ENCODE assay signal across 21 mouse cellular contexts in the genomic region with DNA sequence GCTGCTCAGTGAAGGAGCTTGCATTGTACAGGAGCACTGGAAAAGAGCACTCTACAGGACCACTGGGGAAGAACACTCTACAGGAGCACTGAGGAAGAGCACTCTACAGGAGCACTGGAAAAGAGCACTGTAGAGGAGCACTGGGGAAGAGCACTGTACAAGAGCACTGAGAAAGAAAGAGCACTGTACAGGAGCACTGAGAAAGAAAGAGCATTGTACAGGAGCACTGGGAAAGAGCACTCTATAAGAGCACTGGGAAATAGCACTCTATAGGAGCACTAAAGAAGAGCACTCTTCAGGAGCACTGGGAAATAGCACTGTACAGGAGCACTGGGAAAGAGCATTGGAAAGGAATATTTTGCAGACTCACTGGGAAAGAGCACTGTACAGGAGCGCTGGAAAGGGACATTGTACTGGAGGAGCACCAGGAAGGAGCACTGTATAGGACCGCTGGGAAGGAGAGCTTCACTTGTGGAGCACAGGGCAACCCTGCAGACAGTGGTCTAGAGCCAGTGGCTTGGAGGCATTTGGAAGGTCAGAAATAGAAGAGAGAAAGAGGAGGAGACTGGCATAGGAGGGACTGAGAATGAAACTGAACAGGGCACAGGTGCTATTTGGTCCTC. TPM values are rescaled to one million over a fixed set of nuclear protein-coding genes. Genes with fewer than 3 reads are reported as not detected.
DNase-seq lines count a peak whose midpoint lies in the region; ATAC-seq and TF ChIP-seq lines count a peak whose summit lies in the region.
"Had no signal": no experiment of that assay in that cellular context is flagged by ENCODE, and none has a peak within 500 bp of the region (broad histone marks: within the 10 kb centered on the region; RNA-seq: fewer than 3 reads in every experiment).

No protein-coding gene starts in this region.

- H3K27ac ChIP-seq in forebrain, embryonic 14.5 days (ENCODE audit: low read depth, low read length) = no peak overlapping the region
- no peak overlapping the region for H3K27ac ChIP-seq in forebrain, embryonic 10.5 days
- no peak overlapping the region for H3K27ac ChIP-seq in kidney, embryonic 14.5 days (ENCODE audit: low read depth, low read length)
- H3K27ac ChIP-seq in kidney, embryonic 15.5 days = no peak overlapping the region
- no peak overlapping the region for H3K27ac ChIP-seq in neural tube, embryonic 12.5 days
- H3K27ac ChIP-seq in neural tube, embryonic 15.5 days (replicated peaks) = no peak overlapping the region
- H3K27ac ChIP-seq in left cerebral cortex, adult 2 months = no peak overlapping the region
- H3K27ac ChIP-seq: stomach, embryonic 15.5 days had no signal

- H3K9me3 ChIP-seq in forebrain, embryonic 14.5 days (replicated peaks; ENCODE audit: control insufficient read depth, low read length) = no peaks in the 10 kb centered on the region
- H3K9me3 ChIP-seq in forebrain, embryonic 10.5 days = no peaks in the 10 kb centered on the region
- H3K9me3 ChIP-seq in kidney, embryonic 14.5 days (ENCODE audit: control insufficient read depth, low read length) = no peaks in the 10 kb centered on the region
- no peaks in the 10 kb centered on the region for H3K9me3 ChIP-seq in kidney, embryonic 15.5 days (replicated peaks)
- H3K9me3 ChIP-seq in neural tube, embryonic 12.5 days = no peaks in the 10 kb centered on the region
- H3K9me3 ChIP-seq in neural tube, embryonic 15.5 days (replicated peaks) = no peaks in the 10 kb centered on the region
- H3K9me3 ChIP-seq: stomach, embryonic 15.5 days had no signal

- no peaks in the 10 kb centered on the region for H3K27me3 ChIP-seq in forebrain, embryonic 14.5 days (replicated peaks; ENCODE audit: control insufficient read depth, insufficient read depth, low read length)
- H3K27me3 ChIP-seq in forebrain, embryonic 10.5 days (ENCODE audit: poor library complexity, severe bottlenecking) = peaks cover 10% of the 10 kb centered on the region; the same call in 1 of the 2 replicates
- H3K27me3 ChIP-seq in kidney, embryonic 14.5 days (ENCODE audit: control insufficient read depth, insufficient read depth, low read length) = no peaks in the 10 kb centered on the region
- no peaks in the 10 kb centered on the region for H3K27me3 ChIP-seq in kidney, embryonic 15.5 days
- no peaks in the 10 kb centered on the region for H3K27me3 ChIP-seq in neural tube, embryonic 12.5 days (replicated peaks)
- no peaks in the 10 kb centered on the region for H3K27me3 ChIP-seq in neural tube, embryonic 15.5 days (replicated peaks)
- H3K27me3 ChIP-seq: CH12.LX; stomach, embryonic 15.5 days had no signal

- peaks cover 83% of the 10 kb centered on the region for H3K36me3 ChIP-seq in forebrain, embryonic 14.5 days (ENCODE audit: control insufficient read depth, insufficient read depth, low read length)
- H3K36me3 ChIP-seq in forebrain, embryonic 10.5 days (replicated peaks) = peaks cover 75% of the 10 kb centered on the region
- H3K36me3 ChIP-seq in kidney, embryonic 14.5 days (ENCODE audit: control insufficient read depth, insufficient read depth, low read length) = no peaks in the 10 kb centered on the region
- no peaks in the 10 kb centered on the region for H3K36me3 ChIP-seq in kidney, embryonic 15.5 days
- peaks cover 28% of the 10 kb centered on the region for H3K36me3 ChIP-seq in neural tube, embryonic 12.5 days
- peaks cover 26% of the 10 kb centered on the region for H3K36me3 ChIP-seq in neural tube, embryonic 15.5 days
- H3K36me3 ChIP-seq: stomach, embryonic 15.5 days had no signal

- no peak overlapping the region for H3K4me3 ChIP-seq in forebrain, embryonic 14.5 days (ENCODE audit: low read depth, low read length)
- H3K4me3 ChIP-seq in forebrain, embryonic 10.5 days = no peak overlapping the region
- H3K4me3 ChIP-seq in kidney, embryonic 14.5 days (ENCODE audit: low read length) = no peak overlapping the region
- no peak overlapping the region for H3K4me3 ChIP-seq in kidney, embryonic 15.5 days (replicated peaks)
- no peak overlapping the region for H3K4me3 ChIP-seq in neural tube, embryonic 12.5 days
- H3K4me3 ChIP-seq in neural tube, embryonic 15.5 days (replicated peaks) = no peak overlapping the region
- H3K4me3 ChIP-seq in left cerebral cortex, adult 2 months = no peak overlapping the region
- H3K4me3 ChIP-seq: stomach, embryonic 15.5 days had no signal

- intact Hi-C loops in left cerebral cortex, adult 2 months (cut with DNase I) = no loop called here

- H3K9ac ChIP-seq in forebrain, embryonic 14.5 days (ENCODE audit: low read length) = no peak overlapping the region
- no peak overlapping the region for H3K9ac ChIP-seq in kidney, embryonic 14.5 days (ENCODE audit: low read depth, low read length)
- H3K9ac ChIP-seq in kidney, embryonic 15.5 days = no peak overlapping the region
- H3K9ac ChIP-seq in neural tube, embryonic 12.5 days = no peak overlapping the region
- H3K9ac ChIP-seq in neural tube, embryonic 15.5 days (replicated peaks) = no peak overlapping the region
- H3K9ac ChIP-seq: stomach, embryonic 15.5 days had no signal

- TF ChIP-seq CTCF in left cerebral cortex, adult 2 months (IDR thresholded peaks at IDR 0.05) = no peak

- DNase-seq in forebrain, embryonic 14.5 days (ENCODE audit: low spot score) = no peak
- DNase-seq in forebrain, embryonic 10.5 days (ENCODE audit: extremely low spot score, low spot score) = no peak
- DNase-seq in left cerebral cortex, adult 2 months (ENCODE audit: extremely low spot score in 1 of 2, low spot score in 2 of 2) = no peak
- DNase-seq: adrenal gland, postnatal 25 days; cerebellum, adult 11 months; cerebellum, postnatal 10 days; kidney, adult 8-10 months; layer of hippocampus, postnatal 36 days; liver; lung, postnatal 10 days; thymus, adult 18-20 months; thymus, postnatal 4 days had no signal

- WGBS in forebrain, embryonic 14.5 days = 89% methylated on average over 2 of the region's 2 CpGs
- WGBS in forebrain, embryonic 10.5 days = 86% methylated on average over 2 of the region's 2 CpGs
- WGBS in kidney, embryonic 14.5 days = 83% methylated on average over 2 of the region's 2 CpGs
- WGBS in kidney, embryonic 15.5 days = 93% methylated on average over 2 of the region's 2 CpGs
- WGBS in neural tube, embryonic 12.5 days = 89% methylated on average over 2 of the region's 2 CpGs
- 91% methylated on average over 2 of the region's 2 CpGs for WGBS in neural tube, embryonic 15.5 days

- 0 out of 2 replicates have a peak, but pooled peaks have one; percentile 37 for ATAC-seq in forebrain, embryonic 14.5 days
- ATAC-seq in kidney, embryonic 14.5 days (ENCODE audit: low FRiP score, low TSS enrichment) = 0 out of 2 replicates have a peak, but pooled peaks have one; percentile 35
- no peak for ATAC-seq in kidney, embryonic 15.5 days (replicated peaks; ENCODE audit: low FRiP score)
- peak; percentile 25; the same call in 1 of the 2 replicates for ATAC-seq in neural tube, embryonic 12.5 days (ENCODE audit: low FRiP score, low read depth)
- no peak for ATAC-seq in neural tube, embryonic 15.5 days (ENCODE audit: low FRiP score)

- no peaks in the 10 kb centered on the region for H3K4me1 ChIP-seq in forebrain, embryonic 14.5 days (ENCODE audit: control insufficient read depth, insufficient read depth, low read length)
- H3K4me1 ChIP-seq in forebrain, embryonic 10.5 days = peaks cover 8% of the 10 kb centered on the region
- no peaks in the 10 kb centered on the region for H3K4me1 ChIP-seq in kidney, embryonic 14.5 days (ENCODE audit: control insufficient read depth, insufficient read depth, low read length)
- H3K4me1 ChIP-seq in kidney, embryonic 15.5 days = no peaks in the 10 kb centered on the region
- no peaks in the 10 kb centered on the region for H3K4me1 ChIP-seq in neural tube, embryonic 12.5 days
- H3K4me1 ChIP-seq in neural tube, embryonic 15.5 days = no peaks in the 10 kb centered on the region
- H3K4me1 ChIP-seq: stomach, embryonic 15.5 days had no signal

- no peak overlapping the region for H3K4me2 ChIP-seq in forebrain, embryonic 14.5 days (ENCODE audit: low read length)
- no peak overlapping the region for H3K4me2 ChIP-seq in kidney, embryonic 14.5 days (replicated peaks; ENCODE audit: low read depth, low read length)
- H3K4me2 ChIP-seq in kidney, embryonic 15.5 days = no peak overlapping the region
- no peak overlapping the region for H3K4me2 ChIP-seq in neural tube, embryonic 12.5 days (replicated peaks)
- H3K4me2 ChIP-seq in neural tube, embryonic 15.5 days = no peak overlapping the region
- H3K4me2 ChIP-seq: stomach, embryonic 15.5 days had no signal

RNA-seq across cellular contexts. Expression of a gene that starts 49.7 kb away (rescaled TPM):
- 125 and 134 TPM in 2 replicates for polyA plus RNA-seq in forebrain, embryonic 14.5 days (2014; fragmentation: Nextera tagmentation; extraction: Ambion mirVana)
- 58.7 and 62.1 TPM in 2 replicates for polyA plus RNA-seq in forebrain, embryonic 10.5 days (2016; fragmentation: Nextera tagmentation; extraction: Ambion mirVana)
- polyA plus RNA-seq in kidney, embryonic 14.5 days (2014; fragmentation: Nextera tagmentation; extraction: Ambion mirVana) = 5.2 and 6.3 TPM in 2 replicates
- 6.2 and 8.6 TPM in 2 replicates for polyA plus RNA-seq in kidney, embryonic 15.5 days (2015; fragmentation: Nextera tagmentation; extraction: Ambion mirVana)
- polyA plus RNA-seq in neural tube, embryonic 12.5 days (2016; fragmentation: Nextera tagmentation; extraction: Ambion mirVana) = 88.2 and 88.7 TPM in 2 replicates
- 85.9 and 98.3 TPM in 2 replicates for polyA plus RNA-seq in neural tube, embryonic 15.5 days (2015; fragmentation: Nextera tagmentation; extraction: Ambion mirVana)
- 100 to 1,000 TPM; 135 to 136 TPM for total RNA-seq in left cerebral cortex, adult 2 months (2021)
- total RNA-seq: CH12.LX; megakaryocyte, adult 5-6 weeks; MEL; neutrophil, adult 5-6 weeks had no signal

Comparison
In these comparisons a context has a peak if more than half of its experiments do, and no peak if none do; other contexts are left out.
1. ATAC-seq: peak in forebrain, embryonic 14.5 days (single experiment), kidney, embryonic 14.5 days (single experiment) and neural tube, embryonic 12.5 days (single experiment); none in kidney, embryonic 15.5 days (single experiment) and neural tube, embryonic 15.5 days (single experiment).